Mouse (Mus musculus) heart, embryonic 10.5 days (tissue): ENCODE results near the gene Ecm2. TPM values are rescaled to one million over a fixed set of nuclear protein-coding genes. Genes with fewer than 3 reads are reported as not detected.

Experiments used
- DNase-seq: peaks from one replicate; pipeline ENCODE4 v3.0.0-alpha.2; 2017; ENCODE audit warnings: low spot score
- H3K27ac ChIP-seq: fragments of 300-500 bp; sonication (generic); 2 replicates; pipeline ENCODE4 v1.5.1; 2016; ENCODE audit warnings: mild to moderate bottlenecking
- H3K27me3 ChIP-seq: fragments of 300-500 bp; sonication (generic); 2 replicates; pipeline ENCODE4 v1.6.1; 2016; ENCODE audit warnings: mild to moderate bottlenecking; ENCODE audit not compliant: poor library complexity, insufficient read depth, severe bottlenecking
- H3K36me3 ChIP-seq: fragments of 300-500 bp; sonication (generic); 2 replicates; pipeline ENCODE4 v1.6.1; 2016; ENCODE audit warnings: mild to moderate bottlenecking, moderate library complexity
- H3K4me1 ChIP-seq: fragments of 300-500 bp; sonication (generic); 2 replicates; pipeline ENCODE4 v1.6.1; 2016; ENCODE audit warnings: mild to moderate bottlenecking
- H3K4me3 ChIP-seq: fragments of 300-500 bp; sonication (generic); 2 replicates; pipeline ENCODE4 v1.5.1; 2016; ENCODE audit warnings: mild to moderate bottlenecking, moderate library complexity
- H3K9me3 ChIP-seq: fragments of 300-500 bp; sonication (generic); 2 replicates; pipeline ENCODE4 v1.6.1; 2016; ENCODE audit warnings: mild to moderate bottlenecking, moderate library complexity
- WGBS: fragments of 180-500 bp; shearing (Covaris S2); methylation state at CpG from one replicate; pipeline ENCODE4 v1.1.7; 2016; 5-methylcytosine and 5-hydroxymethylcytosine counted together
- polyA plus RNA-seq: library from polyadenylated mRNA; unstranded; fragments of >200 nt; fragmentation: Nextera tagmentation; extraction: Ambion mirVana; gene quantifications from 2 replicates; pipeline ENCODE4 v1.2.1, GENCODE M21; 2016

Gene Ecm2
- polyA plus RNA-seq, 1 experiment from 2014 or later, result 0.63 TPM

DNA sequence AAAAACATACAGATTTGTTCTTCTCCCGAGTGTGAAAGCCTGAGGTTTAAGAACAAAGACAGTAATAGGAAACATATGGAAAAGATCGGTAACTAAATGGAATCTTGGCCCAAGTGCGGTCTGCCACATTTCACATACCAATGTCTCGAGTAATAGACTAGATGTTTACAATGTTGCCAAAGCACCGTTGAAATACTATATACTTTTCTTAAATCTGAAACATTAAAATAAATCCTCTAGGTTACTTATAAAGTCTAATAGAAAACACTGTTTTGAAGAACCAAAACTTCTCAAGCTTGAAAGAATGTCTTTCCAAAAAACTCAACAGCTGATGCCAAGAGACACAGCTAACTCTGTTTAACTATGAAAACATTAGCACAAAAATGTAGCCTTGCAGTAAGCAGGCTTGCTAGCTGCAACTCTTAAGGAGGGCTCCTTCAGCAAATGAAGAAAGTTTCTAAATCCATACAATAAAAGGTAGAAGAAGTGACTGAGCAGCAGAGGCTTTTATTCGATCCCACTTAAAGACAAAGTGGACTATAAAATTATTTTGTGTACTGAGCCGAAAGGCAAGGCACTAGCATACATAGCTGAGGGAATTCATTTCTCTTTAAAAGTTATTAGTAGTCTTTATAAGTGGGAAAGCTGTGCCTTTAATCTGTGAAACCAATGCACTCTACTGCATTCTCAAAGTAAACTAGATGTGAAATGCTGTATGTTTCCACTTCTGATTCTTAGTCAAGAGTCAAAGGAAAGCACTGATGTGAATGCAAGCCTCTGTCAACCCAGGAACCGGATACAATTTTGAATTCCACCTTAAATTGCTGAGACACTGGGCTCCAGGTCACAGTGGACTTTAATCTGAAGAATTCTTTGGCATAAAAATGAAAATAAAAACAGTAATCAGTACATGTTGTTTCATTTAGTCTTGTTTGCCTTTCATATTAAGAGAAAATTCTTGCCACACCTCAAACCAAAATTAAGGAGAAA, 77.2 kb downstream of the Ecm2 start, which contains the start of gene Omd:
Omd (plus strand) TSS at position 922 of the 990 bp plus-strand sequence.
- DNase-seq, result no peak
- Histone ChIP-seq H3K9me3 (no peaks in the 10 kb centered on the region), H3K27ac (no peak within 1 kb of the TSS), H3K27me3 (no peaks in the 10 kb centered on the region), H3K4me1 (no peaks in the 10 kb centered on the region), H3K4me3 (no peak within 1 kb of the TSS), H3K36me3 (no peaks in the 10 kb centered on the region)
- WGBS, result 66% methylated on average over 8 of the region's 8 CpGs

Other genes starting within 250 kb of the Ecm2 start
- 0.26 and 0.45 TPM in 2 replicates for gene Fgd3, start 184.5 kb upstream of the Ecm2 start, polyA plus RNA-seq
- 37.5 and 46.7 TPM in 2 replicates for gene Bicd2, start 163.2 kb upstream of the Ecm2 start, polyA plus RNA-seq
- gene Ippk, start 83.6 kb upstream of the Ecm2 start, polyA plus RNA-seq, result 15.8 and 18.5 TPM in 2 replicates
- 0.68 and 0.90 TPM in 2 replicates for gene Tes3-ps, start 11.5 kb upstream of the Ecm2 start, polyA plus RNA-seq
- gene Aspn, start 39.6 kb downstream of the Ecm2 start, polyA plus RNA-seq, result 0.21 TPM in 2 replicates
- gene Omd, start 77.7 kb downstream of the Ecm2 start, polyA plus RNA-seq, result 0.65 and 1.0 TPM in 2 replicates
- gene Ogn, start 103.2 kb downstream of the Ecm2 start, polyA plus RNA-seq, result 1.3 and 2.1 TPM in 2 replicates
- gene Cenpp, start 148.0 kb downstream of the Ecm2 start, polyA plus RNA-seq, result 25.3 and 27.7 TPM in 2 replicates
- gene Nol8, start 148.3 kb downstream of the Ecm2 start, polyA plus RNA-seq, result 15.7 and 16.9 TPM in 2 replicates
- gene Iars, start 177.3 kb downstream of the Ecm2 start, polyA plus RNA-seq, result 83.5 and 89.3 TPM in 2 replicates